8 mouse cellular contexts compared by ENCODE assay signal in genomic region chr17:46975183-46975582, GRCm38 (mm10). TPM values are rescaled to one million over a fixed set of nuclear protein-coding genes. Genes with fewer than 3 reads are reported as not detected.
DNase-seq lines count a peak whose midpoint lies in the region; ATAC-seq lines count a peak whose summit lies in the region.

No protein-coding gene starts in this region.

- H3K9ac ChIP-seq in kidney, embryonic 14.5 days (ENCODE audit: low read depth, low read length), result no peak overlapping the region

- 72% methylated on average over 3 of the region's 3 CpGs for WGBS in kidney, embryonic 14.5 days

- no peak overlapping the region for H3K4me2 ChIP-seq in kidney, embryonic 14.5 days (replicated peaks; ENCODE audit: low read depth, low read length)

- H3K9me3 ChIP-seq in kidney, embryonic 14.5 days (ENCODE audit: control insufficient read depth, low read length), result no peaks in the 10 kb centered on the region; the same call in 1 of the 2 replicates

- H3K4me3 ChIP-seq in kidney, embryonic 14.5 days (ENCODE audit: low read length), result no peak overlapping the region

- no peaks in the 10 kb centered on the region for H3K27me3 ChIP-seq in kidney, embryonic 14.5 days (ENCODE audit: control insufficient read depth, insufficient read depth, low read length)

- peaks cover 94% of the 10 kb centered on the region for H3K36me3 ChIP-seq in kidney, embryonic 14.5 days (ENCODE audit: control insufficient read depth, insufficient read depth, low read length)

- intact Hi-C loops in gastrocnemius, postnatal 36 days (cut with DNase I), result no loop called here

- no peaks in the 10 kb centered on the region for H3K4me1 ChIP-seq in kidney, embryonic 14.5 days (ENCODE audit: control insufficient read depth, insufficient read depth, low read length)

- peak; percentile 75 for DNase-seq in kidney, adult 18-20 months
- DNase-seq in MEL-GATA-1-ER (ENCODE audit: extremely low read depth, low read depth), result peak; percentile 42
- DNase-seq in c-Kit-positive CD71-positive TER-119-positive erythroid progenitor cells, embryonic 14.5 days (ENCODE audit: low spot score), result peak; percentile 61
- peak; percentile 38 to 46 for DNase-seq in gastrocnemius, postnatal 36 days
- DNase-seq in liver, result peak; percentile 80
- DNase-seq in ovary, postnatal 36 days (ENCODE audit: low spot score), result peak; percentile 46
- peak; percentile 65 to 71 for DNase-seq in thymus, postnatal 36 days

- no peak for ATAC-seq in kidney, embryonic 14.5 days (ENCODE audit: low FRiP score, low TSS enrichment)

- no peak overlapping the region for H3K27ac ChIP-seq in kidney, embryonic 14.5 days (ENCODE audit: low read depth, low read length)

RNA-seq across cellular contexts. Expression of gene Ubr2, which starts 35.2 kb away (rescaled TPM):
- polyA plus RNA-seq in kidney, embryonic 14.5 days (2014; fragmentation: Nextera tagmentation; extraction: Ambion mirVana), result 18.9 and 30.4 TPM in 2 replicates
- total RNA-seq in gastrocnemius, postnatal 36 days (2021), result 10 to 100 TPM; 50.2 to 54.2 TPM
